Mouse (Mus musculus): ENCODE measurements around the gene Cldn34d.

The Cldn34d gene

GRCm38 (mm10) chrX:76602824-76603223 lies at the start of gene Cldn34d:
Gene Cldn34d (minus strand): TSS chrX:76602924.
- no peak for DNase-seq (ENCODE audit: low read depth, low spot score)

GRCm38 (mm10) chrX:76598459-76599206 lies 4.1 kb downstream of the Cldn34d start:
- peak; percentile 80 for DNase-seq (ENCODE audit: low read depth, low spot score)

Data from embryo, embryonic 11.5 days (tissue).